Mouse (Mus musculus) MN1 (cell line): ENCODE data around the gene Fam32a.

Experiments used
- DNase-seq: peaks from one replicate; pipeline ENCODE4 v3.0.0-alpha.2; 2016; ENCODE audit warnings: low spot score

The Fam32a gene

DNA sequence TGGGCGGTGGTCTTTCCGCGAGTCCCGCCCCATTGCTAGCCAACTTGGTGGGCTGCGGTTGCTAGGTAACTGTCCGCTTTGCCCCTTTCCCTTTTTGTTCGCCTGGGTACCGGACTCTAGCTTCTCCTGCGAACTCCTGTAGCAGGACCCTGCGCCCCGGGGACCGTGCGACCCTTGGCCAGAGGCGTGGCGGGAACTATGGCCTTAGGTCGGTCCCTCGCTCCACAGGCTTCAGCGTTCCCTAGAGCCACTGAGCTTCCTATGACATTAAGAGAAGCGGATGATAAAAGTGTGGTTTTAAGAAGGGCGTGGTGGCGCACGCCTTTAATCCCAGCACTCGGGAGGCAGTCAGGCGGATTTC, 20.9 kb downstream of the Fam32a start:
- no peak for DNase-seq

DNA sequence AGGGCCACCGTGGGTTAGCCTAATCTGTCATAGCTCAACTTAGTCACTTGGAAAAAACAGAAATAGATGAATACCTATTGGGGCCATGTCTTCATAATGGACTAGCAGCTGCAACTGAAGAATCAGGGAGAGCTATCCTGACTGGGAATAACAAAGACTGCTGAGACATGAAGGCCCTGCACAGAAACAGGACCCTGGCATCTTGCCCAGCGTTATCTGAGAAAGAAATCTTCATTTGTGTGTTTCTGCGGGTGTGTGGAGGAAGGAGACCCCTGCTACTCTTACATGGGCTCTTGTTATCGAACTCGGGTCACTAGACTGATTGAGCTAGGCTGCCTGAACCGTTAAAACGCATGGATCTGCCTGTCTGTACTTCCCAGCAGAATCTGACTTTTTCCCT, 21.4 kb downstream of the Fam32a start:
- DNase-seq: peak; percentile 41

DNA sequence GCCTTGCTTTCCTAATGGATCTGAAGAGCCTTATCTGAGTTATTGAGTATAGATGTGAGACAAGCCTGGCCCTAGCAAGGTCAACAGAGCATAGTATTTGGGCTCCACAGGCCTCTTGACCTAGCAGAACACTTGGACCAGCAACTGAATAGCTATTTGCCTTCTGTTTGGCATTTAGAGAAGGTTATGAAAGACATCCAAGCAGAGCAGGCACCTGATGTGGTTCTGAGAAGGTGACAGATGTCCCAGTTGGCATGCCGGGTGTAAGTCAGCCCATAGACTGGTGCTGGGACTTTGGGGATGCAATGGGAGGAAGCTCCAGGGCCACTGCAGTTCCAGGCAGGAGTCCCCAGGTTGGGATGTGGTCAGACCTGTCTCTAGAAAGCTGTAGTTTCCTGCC, 22.7 kb downstream of the Fam32a start:
- no peak for DNase-seq

DNA sequence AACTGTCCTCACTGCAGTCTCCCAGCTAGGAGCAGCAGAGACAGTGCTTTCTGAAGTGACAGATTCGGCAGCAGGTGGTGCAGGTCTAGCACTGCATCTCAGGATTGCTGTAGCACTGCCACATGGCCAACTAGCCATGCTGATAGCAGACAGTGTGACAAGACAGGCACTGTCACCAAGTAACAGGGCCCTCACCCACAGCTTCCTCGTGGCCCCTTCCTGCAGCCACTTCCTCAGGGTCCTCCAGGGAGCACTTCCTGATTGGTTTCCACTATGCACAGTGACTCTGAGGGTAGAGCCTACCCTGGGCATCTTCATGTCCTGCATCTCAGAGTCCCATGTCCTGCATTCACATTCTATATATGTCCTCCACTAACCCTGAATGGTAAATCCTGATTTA, 25.1 kb downstream of the Fam32a start:
- DNase-seq: no peak

DNA sequence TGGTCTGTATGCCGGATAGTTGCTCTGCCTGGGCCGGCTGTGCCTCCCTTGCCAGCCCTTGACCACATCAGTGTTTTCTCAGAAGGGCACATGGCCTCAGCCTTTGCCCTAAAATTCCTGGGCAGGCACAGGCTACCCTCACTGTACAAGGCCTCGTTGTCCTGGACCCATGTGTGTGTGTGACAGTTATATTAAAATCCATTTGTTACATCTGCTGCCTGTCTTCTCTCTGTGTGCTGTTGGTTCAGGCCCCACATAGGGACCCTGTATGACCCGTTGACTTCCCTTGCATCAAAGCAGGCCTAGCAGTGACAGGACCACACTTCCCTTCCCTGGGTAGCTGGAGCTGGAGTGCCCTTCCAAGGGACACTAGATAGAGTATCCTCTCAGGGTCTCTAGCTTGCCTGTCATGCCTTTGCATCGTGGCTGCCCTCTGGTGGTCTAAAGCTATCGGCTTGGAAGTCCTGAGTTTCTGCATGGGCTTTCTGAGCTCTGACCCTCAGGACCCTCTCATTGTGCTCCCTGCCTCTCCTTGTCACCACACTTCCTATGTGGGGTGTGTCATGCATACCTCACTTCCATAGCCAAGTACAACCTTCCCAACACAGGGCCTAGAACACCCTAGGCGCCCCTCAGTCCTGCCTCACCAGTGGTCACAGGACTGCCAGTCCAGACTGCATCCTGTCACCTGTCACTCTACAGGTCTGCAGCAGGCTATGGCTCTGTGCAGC, 37.8 kb downstream of the Fam32a start:
- peak; percentile 51 for DNase-seq

DNA sequence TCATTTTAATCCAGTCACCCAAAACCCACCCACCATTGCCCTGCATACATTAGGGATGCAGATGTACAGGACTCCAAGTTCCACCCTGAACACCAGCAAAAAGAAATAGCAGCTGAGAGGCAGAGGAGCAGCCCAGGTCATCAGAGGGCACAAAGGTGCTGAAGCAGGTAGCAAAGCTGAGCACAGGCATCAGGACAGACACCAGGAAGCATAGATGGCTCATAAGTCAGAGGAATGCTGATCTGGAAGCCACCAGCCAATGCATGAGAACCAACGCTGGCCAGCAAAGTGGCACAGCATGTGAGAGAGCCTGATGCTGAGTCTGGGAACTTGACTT, 38.3 kb downstream of the Fam32a start:
- no peak for DNase-seq

DNA sequence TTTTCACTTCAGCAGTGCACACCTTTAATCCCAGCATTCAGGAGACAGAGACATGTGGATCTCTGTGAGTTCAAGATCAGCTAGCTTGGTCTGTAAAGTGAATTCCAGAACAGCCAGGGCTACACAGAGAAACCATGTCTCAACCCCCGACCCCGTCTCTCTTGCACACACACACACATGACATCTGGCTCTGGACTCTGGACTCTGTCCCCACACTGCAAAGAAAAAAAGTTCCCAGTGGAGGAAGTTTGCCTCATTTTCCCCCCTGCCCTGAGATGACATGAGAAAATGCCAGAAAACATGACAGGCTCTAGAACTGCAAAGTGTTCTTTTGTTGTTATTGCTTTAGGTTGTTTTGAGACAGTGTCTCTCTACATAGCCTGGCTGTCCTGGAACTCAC, 40.3 kb downstream of the Fam32a start:
- no peak for DNase-seq

DNA sequence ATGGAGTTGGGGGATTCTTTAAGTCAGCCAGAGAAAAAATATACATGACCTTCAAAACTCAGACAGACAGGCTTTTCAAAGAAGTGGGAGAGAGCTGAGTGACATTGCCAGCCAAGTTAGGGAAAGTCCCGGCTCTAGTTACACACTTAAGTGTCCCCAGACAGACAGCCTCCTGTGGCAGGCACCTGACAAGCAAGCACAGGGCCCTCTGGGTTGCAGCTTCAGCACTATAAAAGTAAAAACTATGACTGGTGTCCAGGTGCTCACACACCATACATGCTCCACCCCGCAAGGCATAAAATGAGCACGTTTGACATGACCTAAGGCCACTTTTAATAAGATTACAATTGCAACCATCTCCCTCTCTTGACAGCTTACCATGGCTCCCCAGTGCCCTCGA, 41.1 kb downstream of the Fam32a start:
- no peak for DNase-seq

DNA sequence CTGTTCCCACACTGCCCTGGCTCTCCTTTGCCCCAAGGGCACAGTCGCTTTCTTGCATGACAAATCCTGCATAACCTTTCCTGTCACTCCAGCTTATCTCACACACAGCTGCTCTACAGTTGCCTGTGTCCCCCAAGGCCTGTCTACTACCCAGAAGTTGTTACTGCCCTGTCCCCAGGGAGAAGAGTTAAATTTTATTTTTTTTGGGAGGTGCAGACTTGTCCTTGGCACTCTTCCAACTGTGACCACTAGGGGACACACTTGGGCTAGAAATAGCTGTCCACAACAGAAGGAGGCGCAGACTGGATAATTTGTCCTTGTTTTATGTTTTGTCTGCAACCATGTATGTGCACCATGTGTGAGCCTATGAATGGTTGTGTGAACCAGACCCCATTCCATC, 41.5 kb downstream of the Fam32a start:
- peak; percentile 76 for DNase-seq

DNA sequence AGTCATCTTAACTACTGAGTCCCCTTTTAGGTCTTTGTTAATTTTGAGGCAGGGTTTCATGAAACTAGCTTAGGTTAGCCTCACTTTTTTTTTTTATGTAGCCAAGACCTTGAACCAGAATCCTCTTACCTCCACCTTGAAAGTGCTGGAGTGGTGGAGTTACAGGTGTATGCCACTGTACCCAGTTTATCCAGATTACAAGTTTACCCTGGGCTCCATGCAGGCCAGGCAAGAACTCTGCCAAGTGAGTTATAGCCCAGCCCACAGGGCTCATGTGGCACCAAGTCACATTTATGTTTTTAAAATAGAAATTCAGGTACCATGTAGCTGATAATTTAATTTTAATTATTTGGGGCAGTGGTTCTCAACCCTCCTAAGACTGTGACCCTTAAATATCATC, 41.9 kb downstream of the Fam32a start:
- DNase-seq: no peak

DNA sequence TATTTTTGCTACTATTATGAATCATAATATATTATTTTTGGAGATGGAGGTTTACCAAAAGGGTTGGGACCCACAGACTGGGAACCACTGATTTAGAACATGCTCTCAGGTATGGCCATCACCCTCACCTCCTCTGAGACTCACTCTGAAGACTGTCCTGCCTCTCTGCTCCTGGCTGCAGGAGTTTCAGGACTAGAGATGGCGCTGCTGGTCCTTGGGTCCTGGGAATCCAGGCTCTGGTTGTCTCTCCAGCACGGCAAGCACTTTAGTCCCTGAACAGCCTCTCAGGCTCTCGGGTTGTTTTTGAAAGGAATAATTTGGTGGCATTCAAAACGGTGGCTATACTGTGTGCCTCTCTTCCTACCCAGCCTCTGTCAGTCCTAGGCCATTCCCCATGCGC, 42.3 kb downstream of the Fam32a start:
- no peak for DNase-seq

DNA sequence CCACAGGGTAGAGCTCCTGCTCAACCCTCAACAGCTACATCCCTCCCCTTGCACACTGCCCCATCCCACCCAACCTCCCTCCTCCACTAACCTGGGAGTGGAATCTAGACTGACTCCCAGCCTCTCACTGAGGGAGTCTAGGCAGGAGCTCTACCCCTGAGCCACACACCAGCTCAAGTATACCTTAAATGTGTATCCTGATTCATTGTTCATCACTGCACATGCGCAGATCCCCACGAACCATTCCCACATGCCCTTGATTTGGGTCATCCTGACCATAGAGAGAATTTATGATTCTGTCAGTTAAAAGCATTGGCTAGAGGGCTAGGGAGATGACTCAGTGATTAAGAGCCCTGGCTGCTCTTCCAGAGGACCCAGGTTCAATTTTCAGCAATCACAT, 43.2 kb downstream of the Fam32a start:
- peak; percentile 23 for DNase-seq

DNA sequence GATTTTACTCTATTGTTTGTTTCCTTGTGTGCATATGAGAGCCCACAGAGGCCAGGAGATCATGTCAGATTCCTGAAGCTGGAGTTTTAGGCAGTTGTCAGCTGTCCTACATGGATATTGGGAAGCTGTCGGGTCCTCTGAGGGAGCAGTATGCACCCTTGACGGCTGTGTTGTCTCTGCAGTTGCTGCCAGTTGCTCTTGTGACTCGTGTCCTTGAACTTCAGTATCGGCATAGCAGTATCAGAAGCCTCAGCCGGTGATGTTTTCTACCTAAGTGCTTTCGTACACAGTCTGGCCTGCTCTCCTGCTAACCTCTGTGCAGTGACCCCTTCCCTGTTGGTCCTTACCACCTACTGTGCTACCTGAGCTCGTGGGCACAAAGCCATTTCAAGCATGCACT, 43.9 kb downstream of the Fam32a start:
- DNase-seq: no peak

DNA sequence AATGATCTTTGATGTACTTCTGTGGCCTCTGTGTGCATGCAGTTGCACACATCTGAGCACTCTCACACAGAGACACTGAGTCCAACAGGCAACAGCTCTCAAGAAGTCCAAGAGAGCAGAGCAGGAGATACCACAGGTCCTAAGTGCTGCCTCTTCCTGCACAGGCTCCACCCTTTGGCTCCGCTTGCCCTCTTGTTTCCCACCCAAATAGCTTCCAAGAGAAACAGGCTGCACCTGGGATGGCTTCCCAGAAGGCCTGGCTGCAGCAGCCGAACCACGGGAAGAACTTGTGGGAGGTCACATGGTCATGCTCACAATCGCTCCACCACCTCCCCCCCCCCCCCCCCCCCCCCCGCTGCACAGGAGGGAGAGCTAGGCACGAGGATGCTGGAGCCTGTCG, 45.8 kb downstream of the Fam32a start:
- DNase-seq: no peak

DNA sequence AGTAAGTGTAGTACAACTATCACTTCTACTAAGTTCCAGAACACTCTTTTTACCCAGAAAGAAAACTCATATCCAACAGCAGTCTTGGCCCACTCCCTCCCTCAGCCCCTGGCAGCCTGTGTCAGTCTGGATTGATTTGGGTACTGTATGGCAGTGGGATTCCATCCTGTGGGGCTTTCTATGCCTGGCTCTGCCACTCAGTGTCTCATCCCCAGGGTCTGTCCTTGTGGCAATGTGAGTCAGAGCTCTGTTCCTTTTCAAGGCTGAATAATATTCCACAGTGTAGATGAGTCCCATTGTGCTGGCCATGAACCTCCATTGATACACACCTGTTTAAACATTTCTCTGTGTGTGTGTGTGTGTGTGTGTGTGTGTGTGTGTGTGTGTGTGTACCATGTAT, 47.1 kb downstream of the Fam32a start:
- DNase-seq: no peak

DNA sequence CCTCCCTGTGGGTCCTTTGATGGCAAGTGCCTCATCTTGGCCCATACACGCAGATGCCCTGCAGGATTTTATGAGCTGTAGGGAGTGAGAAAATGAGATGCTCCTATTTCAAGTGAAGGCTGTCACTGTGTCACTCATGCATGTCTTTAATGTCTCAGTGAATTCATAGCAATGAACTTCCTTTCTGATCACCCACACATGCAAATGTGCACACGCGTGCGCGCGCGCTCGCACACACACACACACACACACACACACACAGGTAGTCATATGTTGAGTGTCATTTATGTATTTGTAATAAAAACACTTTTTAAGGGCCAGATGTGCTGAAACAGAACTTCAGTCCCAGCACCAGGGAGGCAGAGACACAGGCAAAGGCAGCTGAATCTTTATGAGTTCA, 47.6 kb downstream of the Fam32a start:
- DNase-seq: no peak

DNA sequence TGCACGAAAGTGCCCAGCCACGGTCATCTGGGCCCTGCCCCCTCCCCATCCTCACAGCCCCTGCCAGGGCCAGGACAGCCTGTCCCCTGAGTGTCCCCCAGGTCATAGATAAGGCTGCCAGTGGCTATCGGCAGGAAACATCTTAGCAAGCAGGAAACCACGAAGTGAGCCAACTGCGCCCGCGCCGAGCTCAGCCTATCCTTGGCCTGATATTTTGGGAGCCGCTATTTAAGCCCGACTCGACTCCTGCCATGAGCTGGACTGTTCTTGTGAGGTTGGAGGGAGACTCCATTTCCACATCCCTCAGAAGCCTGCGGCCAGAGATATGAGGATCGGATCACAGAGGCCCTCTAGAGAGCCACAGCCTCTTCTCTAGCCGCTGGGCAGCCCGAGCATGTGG, 48.8 kb downstream of the Fam32a start:
- DNase-seq: no peak

DNA sequence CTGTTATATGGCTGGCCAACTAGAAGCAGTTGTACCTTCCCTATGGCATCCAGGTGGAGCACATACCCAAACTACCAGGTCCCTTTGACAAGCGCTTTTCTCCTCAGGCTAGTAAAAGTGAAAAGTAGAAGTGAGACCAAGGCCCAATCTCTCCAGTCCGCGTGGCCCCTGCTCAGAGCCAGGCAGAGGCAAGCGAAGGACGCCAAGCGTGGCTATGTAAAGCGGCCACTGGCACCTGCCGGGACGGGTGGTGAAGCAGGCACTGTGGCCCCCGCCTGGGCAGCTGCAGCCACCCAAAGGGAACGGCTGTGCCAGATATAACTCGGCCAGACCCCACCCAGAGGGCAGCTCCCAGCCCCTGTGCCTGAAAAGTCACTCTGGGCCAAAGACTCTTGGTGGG, 51.1 kb downstream of the Fam32a start:
- DNase-seq: no peak

DNA sequence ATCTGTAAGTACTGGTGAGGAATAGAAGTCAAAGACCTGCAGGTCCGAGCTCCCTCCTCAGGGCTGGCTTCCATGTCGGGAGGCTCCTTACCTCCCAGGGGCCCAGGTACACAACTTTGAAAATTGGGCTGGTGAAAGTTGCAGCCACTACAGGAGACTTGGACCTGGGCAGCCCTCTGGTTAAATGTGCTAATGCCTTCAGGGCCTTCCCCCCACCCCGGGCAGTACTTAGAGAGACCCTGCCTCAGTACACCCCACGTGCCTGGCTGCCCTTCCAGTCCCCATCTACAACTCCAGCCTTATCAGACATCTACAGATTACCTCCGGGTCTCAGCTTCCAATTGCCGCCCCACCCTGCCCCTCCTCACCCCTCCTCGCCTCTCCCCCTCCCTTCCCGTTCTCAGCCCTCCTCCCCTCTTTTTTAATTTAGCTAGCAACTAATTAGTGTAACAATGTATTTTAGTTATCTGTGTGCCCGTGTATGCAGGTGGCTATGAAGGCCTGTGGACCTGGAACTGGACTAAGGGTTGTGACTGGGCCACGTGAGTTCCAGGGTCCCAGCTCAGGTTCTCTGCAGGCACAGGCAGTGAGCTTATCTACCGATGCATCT, 51.6 kb downstream of the Fam32a start:
- DNase-seq: no peak

DNA sequence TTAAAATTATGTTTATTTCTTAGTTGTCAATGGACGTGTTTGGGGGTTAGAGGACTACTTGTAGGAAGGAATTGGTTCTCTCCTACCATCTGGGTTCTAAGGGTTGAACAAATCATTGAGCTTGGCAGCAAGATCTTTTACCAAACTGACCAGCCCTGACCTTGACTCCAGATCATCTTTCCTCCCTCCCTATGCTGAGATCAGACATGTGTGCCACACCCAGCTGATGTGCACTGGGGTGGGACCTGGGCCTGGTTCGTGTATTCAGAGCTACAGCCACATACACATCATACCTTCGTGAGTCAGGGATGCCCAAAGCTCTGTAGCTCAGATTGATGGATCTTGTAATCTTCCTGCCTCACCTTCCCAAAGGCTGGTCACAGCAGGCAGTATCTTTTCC, 52.2 kb downstream of the Fam32a start:
- no peak for DNase-seq

DNA sequence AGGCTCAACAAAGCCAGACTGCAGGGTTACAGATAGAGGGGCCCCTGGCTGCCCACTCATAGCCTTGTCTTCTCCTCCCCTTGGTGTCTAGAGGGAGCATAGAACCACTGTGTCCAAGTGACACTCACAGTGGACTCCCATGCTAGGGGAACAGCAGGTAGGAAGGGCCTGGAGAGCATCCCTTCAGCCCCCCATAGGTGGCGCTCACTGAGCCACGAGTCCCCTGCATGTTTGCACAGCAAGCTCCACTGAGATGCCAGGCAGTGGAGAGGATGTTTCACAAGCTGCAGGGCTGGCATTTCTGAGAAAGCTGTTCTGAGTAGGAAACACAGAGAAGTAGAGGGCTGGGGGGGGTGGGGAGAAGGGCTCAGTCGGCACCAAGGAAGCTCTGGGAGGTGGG, 52.8 kb downstream of the Fam32a start:
- DNase-seq: peak; percentile 47

DNA sequence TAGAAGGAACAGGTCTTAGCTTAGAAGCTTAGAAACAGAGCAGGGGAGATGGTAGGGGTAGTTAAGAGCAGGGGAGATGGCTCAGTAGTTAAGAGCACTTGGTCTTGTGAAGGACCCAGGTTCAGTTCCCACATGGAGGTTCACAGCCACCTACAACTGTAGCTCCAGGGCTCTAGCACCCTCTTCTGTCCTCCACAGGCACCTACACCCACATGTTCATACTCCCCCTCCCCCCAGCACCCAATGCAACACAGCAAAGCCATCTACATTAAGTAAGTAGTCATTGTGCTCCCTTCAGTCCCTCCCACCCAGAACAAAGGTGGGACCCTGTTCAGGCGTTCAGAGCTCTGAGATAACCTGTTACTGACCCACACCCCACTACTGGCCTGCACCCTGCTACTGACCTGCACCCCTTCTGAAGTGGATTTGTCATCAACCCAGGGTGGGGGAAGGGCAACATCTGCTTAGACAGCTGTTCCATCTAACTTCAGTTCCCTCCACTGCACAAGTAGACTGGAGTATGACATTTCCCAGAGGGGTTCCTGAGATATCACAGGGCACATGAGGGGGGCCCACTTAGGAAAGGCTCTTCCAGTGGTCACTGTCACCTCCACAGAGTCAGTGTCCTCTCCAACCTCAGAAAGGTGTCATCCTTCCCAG, 53.7 kb downstream of the Fam32a start:
- no peak for DNase-seq

DNA sequence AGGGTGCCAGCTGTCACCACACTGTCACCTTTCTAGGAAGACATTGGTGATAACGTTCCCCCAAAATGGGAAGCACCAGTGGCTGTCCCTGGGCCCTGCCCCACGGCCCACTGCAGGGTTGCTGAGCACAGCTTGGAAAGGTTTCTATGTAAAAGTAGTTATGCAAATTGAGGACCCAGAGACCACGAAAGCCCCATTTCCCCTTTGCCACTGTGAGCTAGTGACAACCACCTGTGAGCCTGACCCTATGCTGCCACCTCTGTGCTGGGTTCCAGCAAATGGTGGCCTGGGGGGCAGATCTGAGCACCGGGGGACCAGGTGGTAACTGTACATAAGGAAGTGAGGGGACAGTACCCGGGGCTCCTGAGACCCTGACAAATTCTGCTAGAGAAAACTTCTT, 54.3 kb downstream of the Fam32a start:
- DNase-seq: no peak
